Mouse (Mus musculus): ENCODE data around the gene Serpine1.
A peak's percentile ranks its signal among the peaks of the same experiment; 100 is the strongest.
"Not testable (repeated sequence)": the region's sequence is repeated elsewhere in the genome, so short reads cannot be mapped to it uniquely, and the experiment has no call there.

The Serpine1 gene

GRCm38 (mm10) chr5:137072079-137072960 is at the start of gene Serpine1:
TSS of gene Serpine1 (minus strand) at chr5:137072268.
- DNase-seq (ENCODE audit: low spot score): no peak

GRCm38 (mm10) chr5:137121280-137121679 is 49.2 kb upstream of the Serpine1 start:
- no peak for DNase-seq (ENCODE audit: low spot score)

GRCm38 (mm10) chr5:137118878-137119277 is 46.8 kb upstream of the Serpine1 start:
- no peak for DNase-seq (ENCODE audit: low spot score)

- not testable (repeated sequence) for DNase-seq (ENCODE audit: low spot score)
These were observed 45.9 kb upstream of the Serpine1 start for GRCm38 (mm10) chr5:137117994-137118393.

- no peak for DNase-seq (ENCODE audit: low spot score)
These were observed 44.9 kb upstream of the Serpine1 start for GRCm38 (mm10) chr5:137116987-137117386.

- no peak for DNase-seq (ENCODE audit: low spot score)
These were observed 44.1 kb upstream of the Serpine1 start, which contains the start of gene Trim56 for GRCm38 (mm10) chr5:137115866-137116847. TSS of gene Trim56 (minus strand) at chr5:137116209.

- DNase-seq (ENCODE audit: low spot score): no peak
These were observed 43.0 kb upstream of the Serpine1 start for GRCm38 (mm10) chr5:137114891-137115561.

- DNase-seq (ENCODE audit: low spot score): no peak
These were observed 39.7 kb upstream of the Serpine1 start for GRCm38 (mm10) chr5:137111542-137112408.

GRCm38 (mm10) chr5:137110863-137111262 is 38.8 kb upstream of the Serpine1 start:
- no peak for DNase-seq (ENCODE audit: low spot score)

- DNase-seq (ENCODE audit: low spot score): no peak
These were observed 38.0 kb upstream of the Serpine1 start for GRCm38 (mm10) chr5:137109941-137110593.

- DNase-seq (ENCODE audit: low spot score): no peak
These were observed 36.0 kb upstream of the Serpine1 start for GRCm38 (mm10) chr5:137108111-137108510.

- DNase-seq (ENCODE audit: low spot score): no peak
These were observed 35.6 kb upstream of the Serpine1 start for GRCm38 (mm10) chr5:137107670-137108069.

- DNase-seq (ENCODE audit: low spot score): peak; percentile 89
These were observed 35.0 kb upstream of the Serpine1 start for GRCm38 (mm10) chr5:137107024-137107423.

- no peak for DNase-seq (ENCODE audit: low spot score)
These were observed 34.4 kb upstream of the Serpine1 start for GRCm38 (mm10) chr5:137106434-137106833.

GRCm38 (mm10) chr5:137103969-137104368 is 31.9 kb upstream of the Serpine1 start:
- DNase-seq (ENCODE audit: low spot score): no peak

GRCm38 (mm10) chr5:137102575-137103522 is 30.8 kb upstream of the Serpine1 start:
- DNase-seq (ENCODE audit: low spot score): no peak

GRCm38 (mm10) chr5:137102078-137102477 is 30.0 kb upstream of the Serpine1 start:
- DNase-seq (ENCODE audit: low spot score): no peak

GRCm38 (mm10) chr5:137100660-137101059 is 28.6 kb upstream of the Serpine1 start:
- no peak for DNase-seq (ENCODE audit: low spot score)

- DNase-seq (ENCODE audit: low spot score): no peak
These were observed 26.4 kb upstream of the Serpine1 start for GRCm38 (mm10) chr5:137098418-137098817.
